In the genomic region with DNA sequence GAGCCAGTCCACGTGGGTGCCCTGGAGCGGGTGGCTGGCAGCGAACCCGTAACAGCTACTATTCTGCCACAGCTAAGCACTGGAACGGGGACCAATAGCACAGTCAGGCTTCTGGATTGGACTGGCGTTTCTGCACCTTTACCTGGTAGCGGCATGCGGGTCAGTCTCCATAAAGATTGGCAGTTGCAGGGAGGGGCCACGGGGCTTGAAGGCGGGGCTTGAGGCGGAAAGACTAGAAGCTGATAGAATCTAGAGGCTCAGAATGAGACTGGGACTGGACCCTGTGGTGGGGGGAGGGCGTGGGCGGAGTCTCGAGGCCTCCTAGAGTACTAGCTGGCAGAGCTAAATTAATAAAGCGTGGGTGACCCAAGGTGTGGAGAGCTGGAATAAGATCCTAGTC, we compare ENCODE assay signal across 8 mouse cellular contexts. TPM values are rescaled to one million over a fixed set of nuclear protein-coding genes. Genes with fewer than 3 reads are reported as not detected.
DNase-seq lines count a peak whose midpoint lies in the region; ATAC-seq and TF ChIP-seq lines count a peak whose summit lies in the region.

No protein-coding gene starts in this region.

- TF ChIP-seq CTCF in forebrain, postnatal 0 days (IDR thresholded peaks at IDR 0.05; ENCODE audit: low read depth), result no peak

- DNase-seq in adrenal gland, postnatal 14 days, result peak; percentile 23
- no peak for DNase-seq in adrenal gland, postnatal 4 days (ENCODE audit: low spot score in 2 of 2)
- peak; percentile 75 for DNase-seq in ES-CJ7 (ENCODE audit: low read depth, low spot score)
- DNase-seq in forebrain, postnatal 0 days, result no peak
- DNase-seq in left cerebral cortex, postnatal 14 days (ENCODE audit: low spot score in 2 of 2), result peak; percentile 31 to 76
- no peak for DNase-seq in midbrain, embryonic 10.5 days (ENCODE audit: low spot score)
- DNase-seq in B cell, adult 2 months, result no peak
- no peak for DNase-seq in natural killer cell, adult 2 months (ENCODE audit: low spot score in 2 of 2)

- no peaks in the 10 kb centered on the region for H3K9me3 ChIP-seq in forebrain, postnatal 0 days (ENCODE audit: low read length)
- no peaks in the 10 kb centered on the region for H3K9me3 ChIP-seq in midbrain, embryonic 10.5 days (replicated peaks)

- H3K36me3 ChIP-seq in forebrain, postnatal 0 days (ENCODE audit: insufficient read depth), result no peaks in the 10 kb centered on the region
- no peaks in the 10 kb centered on the region for H3K36me3 ChIP-seq in midbrain, embryonic 10.5 days

- peak overlapping the region; percentile 27 for H3K4me2 ChIP-seq in forebrain, postnatal 0 days (ENCODE audit: low read depth)

- H3K27ac ChIP-seq in forebrain, postnatal 0 days (ENCODE audit: low read depth, low read length), result no peak overlapping the region
- H3K27ac ChIP-seq in midbrain, embryonic 10.5 days (replicated peaks), result no peak overlapping the region

- WGBS in forebrain, postnatal 0 days, result 38% methylated on average over 15 of the region's 15 CpGs
- 36% methylated on average over 15 of the region's 15 CpGs for WGBS in midbrain, embryonic 10.5 days

- no peaks in the 10 kb centered on the region for H3K27me3 ChIP-seq in forebrain, postnatal 0 days (ENCODE audit: insufficient read depth, low read length)
- peaks cover 22% of the 10 kb centered on the region for H3K27me3 ChIP-seq in midbrain, embryonic 10.5 days (ENCODE audit: low read depth, poor library complexity, severe bottlenecking)

- H3K4me3 ChIP-seq in forebrain, postnatal 0 days (ENCODE audit: low read depth, low read length), result no peak overlapping the region
- H3K4me3 ChIP-seq in midbrain, embryonic 10.5 days, result peak overlapping the region; percentile 41

- no peak for ATAC-seq in forebrain, postnatal 0 days

- intact Hi-C loops in left cerebral cortex, postnatal 14 days (cut with DNase I), result loop anchor here (10.0 kb wide), 1 partner anchor 467 kb away; no protein-coding TSS in a partner anchor

- H3K4me1 ChIP-seq in forebrain, postnatal 0 days (ENCODE audit: insufficient read depth), result 0 out of 2 replicates have a peak, but pooled peaks cover 4% of the 10 kb centered on the region
- peaks cover 21% of the 10 kb centered on the region for H3K4me1 ChIP-seq in midbrain, embryonic 10.5 days

- no peak overlapping the region for H3K9ac ChIP-seq in forebrain, postnatal 0 days

RNA-seq across cellular contexts. Expression of a gene that starts 4.5 kb away (rescaled TPM):
- total RNA-seq in adrenal gland, postnatal 14 days (2021), result 0.34 and 0.74 TPM in 2 replicates
- total RNA-seq in adrenal gland, postnatal 4 days (2021), result 1 to 10 TPM in 1 of 2 experiments, under 1 TPM in 1; 0.53 to 1.0 TPM
- 6.5 and 10.4 TPM in 2 replicates for total RNA-seq in forebrain, postnatal 0 days (2014; rRNA removed)
- 1.6 and 3.4 TPM in 2 replicates for polyA plus RNA-seq in forebrain, postnatal 0 days (2015; fragmentation: Nextera tagmentation; extraction: Ambion mirVana)
- total RNA-seq in left cerebral cortex, postnatal 14 days (2021), result 10 to 100 TPM; 24.1 to 24.9 TPM
- 0.15 and 0.23 TPM in 2 replicates for polyA plus RNA-seq in midbrain, embryonic 10.5 days (2016; fragmentation: Nextera tagmentation; extraction: Ambion mirVana)

RNA-seq across cellular contexts. Expression of a gene that starts 16.4 kb away (rescaled TPM):
- total RNA-seq in adrenal gland, postnatal 14 days (2021), result 181 and 186 TPM in 2 replicates
- total RNA-seq in adrenal gland, postnatal 4 days (2021), result 100 to 1,000 TPM; 244 to 280 TPM
- 121 and 146 TPM in 2 replicates for total RNA-seq in forebrain, postnatal 0 days (2014; rRNA removed)
- 110 and 133 TPM in 2 replicates for polyA plus RNA-seq in forebrain, postnatal 0 days (2015; fragmentation: Nextera tagmentation; extraction: Ambion mirVana)
- total RNA-seq in left cerebral cortex, postnatal 14 days (2021), result 100 to 1,000 TPM; 112 to 115 TPM
- polyA plus RNA-seq in midbrain, embryonic 10.5 days (2016; fragmentation: Nextera tagmentation; extraction: Ambion mirVana), result 267 and 269 TPM in 2 replicates

RNA-seq across cellular contexts. Expression of a gene that starts 39.4 kb away (rescaled TPM):
- 1.6 and 2.3 TPM in 2 replicates for total RNA-seq in adrenal gland, postnatal 14 days (2021)
- 1 to 10 TPM; 1.9 to 3.6 TPM for total RNA-seq in adrenal gland, postnatal 4 days (2021)
- 0.15 TPM in 1 of 2 replicates, not detected in the other for total RNA-seq in forebrain, postnatal 0 days (2014; rRNA removed)
- 0.05 and 0.25 TPM in 2 replicates for polyA plus RNA-seq in forebrain, postnatal 0 days (2015; fragmentation: Nextera tagmentation; extraction: Ambion mirVana)
- total RNA-seq in left cerebral cortex, postnatal 14 days (2021), result 1 to 10 TPM in 1 of 2 experiments, under 1 TPM in 1; 0.55 to 1.1 TPM
- not detected in 2 replicates for polyA plus RNA-seq in midbrain, embryonic 10.5 days (2016; fragmentation: Nextera tagmentation; extraction: Ambion mirVana)

Comparison
In these comparisons a context has a peak if more than half of its experiments do, and no peak if none do; other contexts are left out.
1. DNase-seq: peak in adrenal gland, postnatal 14 days (single experiment), ES-CJ7 (single experiment) and left cerebral cortex, postnatal 14 days (2 of 2); none in adrenal gland, postnatal 4 days (0 of 2), forebrain, postnatal 0 days (single experiment), midbrain, embryonic 10.5 days (single experiment), B cell, adult 2 months (0 of 2) and natural killer cell, adult 2 months (0 of 2).